Mouse (Mus musculus): ENCODE measurements around the gene Mafg. TPM values are rescaled to one million over a fixed set of nuclear protein-coding genes. Genes with fewer than 3 reads are reported as not detected.

Mafg gene
- total and polyA plus RNA-seq, 3 experiments: 26.5 to 113 (median 54.0) TPM

- Histone ChIP-seq H3K79me2 (ENCODE audit: control insufficient read depth, insufficient read depth, low read length, poor library complexity) (no peaks in the 10 kb centered on the region), H3K9ac (ENCODE audit: control insufficient read depth, low read depth, low read length, poor library complexity, severe bottlenecking) (no peak overlapping the region), H3K36me3 (ENCODE audit: control insufficient read depth in 1 of 2, insufficient read depth in 2 of 2, low read length in 2 of 2) (peaks cover 0 to 1% of the 10 kb centered on the region in 2 experiments; a peak in 2 of 4 replicates), H3K4me1 (ENCODE audit: control insufficient read depth in 1 of 2, insufficient read depth in 2 of 2, low read length in 2 of 2) (no peaks in the 10 kb centered on the region), H3K9me3 (replicated peaks; ENCODE audit: insufficient read depth, low read length) (no peaks in the 10 kb centered on the region), H3K27ac (ENCODE audit: control insufficient read depth, low read depth, low read length) (no peak overlapping the region), H3K4me3 (ENCODE audit: control insufficient read depth in 1 of 2, insufficient read depth in 1 of 2, low read depth in 2 of 2, low read length in 2 of 2) (no peak overlapping the region), H3K27me3 (ENCODE audit: control insufficient read depth in 1 of 2, insufficient read depth in 2 of 2, low read length in 2 of 2) (no peaks in the 10 kb centered on the region)
- TF ChIP-seq EP300 (IDR thresholded peaks at IDR 0.05; ENCODE audit: low read depth in 1 of 2, low read length in 2 of 2) (no peak), MAX (IDR thresholded peaks at IDR 0.05; ENCODE audit: low read length) (no peak), MEF2A (IDR thresholded peaks at IDR 0.05; ENCODE audit: extremely low read depth, insufficient replicate concordance, low read depth, low read length, poor library complexity, severe bottlenecking) (no peak), UBTF (IDR thresholded peaks at IDR 0.05; ENCODE audit: borderline replicate concordance, insufficient read depth, low read depth, low read length) (no peak), CHD2 (IDR thresholded peaks at IDR 0.05; ENCODE audit: low read length) (no peak), TBP (IDR thresholded peaks at IDR 0.05; ENCODE audit: low read depth, low read length) (no peak), RCOR1 (IDR thresholded peaks at IDR 0.05; ENCODE audit: low read depth, low read length) (no peak), NRF1 (IDR thresholded peaks at IDR 0.05; ENCODE audit: insufficient read depth, low read depth, low read length, poor library complexity, severe bottlenecking) (no peak), ZKSCAN1 (IDR thresholded peaks at IDR 0.05; ENCODE audit: low read depth, low read length) (no peak), POLR2A (IDR thresholded peaks at IDR 0.05; ENCODE audit: control insufficient read depth in 1 of 2, insufficient read depth in 1 of 2, low read depth in 1 of 2, low read length in 2 of 2, poor library complexity in 1 of 2) (no peak; a peak in 1 of 4 replicates), MYC (IDR thresholded peaks at IDR 0.05; ENCODE audit: low read depth, low read length) (no peak), ETS1 (IDR thresholded peaks at IDR 0.05; ENCODE audit: low read depth, low read length) (no peak), KAT2A (conservative IDR thresholded peaks at IDR 0.05; ENCODE audit: low read depth, low read length) (no peak), JUND (IDR thresholded peaks at IDR 0.05; ENCODE audit: low read depth, low read length) (no peak), TCF12 (IDR thresholded peaks at IDR 0.05; ENCODE audit: low read depth, low read length) (no peak), GABPA (IDR thresholded peaks at IDR 0.05; ENCODE audit: low read depth, low read length) (no peak), USF2 (IDR thresholded peaks at IDR 0.05; ENCODE audit: borderline replicate concordance in 1 of 2, insufficient read depth in 1 of 2, low read depth in 1 of 2, low read length in 2 of 2) (no peak), BHLHE40 (IDR thresholded peaks at IDR 0.05; ENCODE audit: borderline replicate concordance, low read depth, low read length) (no peak), POLR2AphosphoS5 (IDR thresholded peaks at IDR 0.05; ENCODE audit: borderline replicate concordance, low read depth, low read length) (no peak)
- DNase-seq (ENCODE audit: low read depth, low spot score): no peak
Observed at GRCm38 (mm10) chr11:120609250-120609649, 24.1 kb downstream of the Mafg start.
